Mouse (Mus musculus): ENCODE data around the gene Gm21060. TPM values are rescaled to one million over a fixed set of nuclear protein-coding genes. Genes with fewer than 3 reads are reported as not detected.

The Gm21060 gene
- total RNA-seq, 2 experiments from 2014 or later, result not detected

Other genes starting within 250 kb of the Gm21060 start
- 10 to 100 TPM; 37.7 to 43.6 TPM for gene Zfp950, start 156.2 kb downstream of the Gm21060 start, total RNA-seq (2021)
- gene Gm7102, start 120.8 kb downstream of the Gm21060 start, total RNA-seq (2021), result not detected
- not detected for gene Gm6020, start 113.2 kb downstream of the Gm21060 start, total RNA-seq (2021)
- 10 to 100 TPM; 27.5 to 38.2 TPM for gene Csf2ra, start 68.6 kb downstream of the Gm21060 start, total RNA-seq (2021)